Mouse (Mus musculus) spleen, postnatal 14 days (tissue): Measurements from ENCODE around the gene Olfr913.

Source experiments
- DNase-seq, 2 experiments: peaks; one replicate each; pipeline ENCODE4 v3.0.0; 2021 to 2022; ENCODE audit warnings: low spot score in 2 of 2

Olfr913 gene

DNA sequence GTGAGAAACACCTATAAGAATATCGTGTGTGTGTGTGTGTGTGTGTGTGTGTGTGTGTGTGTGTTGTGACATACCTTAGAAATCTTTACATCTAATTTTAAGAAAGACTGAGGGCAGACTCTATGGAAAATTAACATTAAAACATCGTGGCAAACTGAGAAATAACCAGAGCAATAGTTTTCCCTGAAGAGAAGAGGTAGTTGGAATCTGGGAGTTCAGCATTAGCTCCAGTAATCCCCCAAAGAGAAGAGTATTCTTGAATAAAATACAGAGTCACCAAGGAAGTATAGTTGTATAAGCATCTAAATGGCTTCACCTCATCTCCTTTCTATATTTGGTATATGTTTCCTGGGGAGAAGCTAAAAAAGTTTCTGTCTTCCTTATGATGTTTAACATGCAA lies at the start of gene Olfr913:
Gene Olfr913 (plus strand): TSS at position 301 of the 400 bp plus-strand sequence.
- DNase-seq = no peak

DNA sequence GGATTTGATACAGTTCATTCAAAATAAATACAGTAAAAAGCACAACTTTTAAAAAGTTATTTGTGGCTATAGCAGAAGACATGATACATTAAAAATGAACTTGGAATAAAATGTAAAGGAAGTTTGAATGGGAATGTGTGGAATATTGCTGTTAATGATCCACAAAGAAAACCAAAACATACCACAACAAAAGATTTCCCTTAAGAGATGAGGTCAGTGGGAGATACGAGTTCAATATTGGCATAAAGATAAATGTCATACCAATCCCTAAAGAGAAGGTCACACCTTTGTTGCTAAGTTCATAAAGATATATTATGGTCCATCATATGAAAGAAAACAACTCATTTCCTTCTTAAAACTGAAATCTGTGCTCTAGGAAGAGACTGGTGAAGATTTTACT lies 12.7 kb upstream of the Olfr913 start, which contains the start of gene Olfr912:
Gene Olfr912 (plus strand): TSS at position 301 of the 400 bp plus-strand sequence.
- no peak for DNase-seq

DNA sequence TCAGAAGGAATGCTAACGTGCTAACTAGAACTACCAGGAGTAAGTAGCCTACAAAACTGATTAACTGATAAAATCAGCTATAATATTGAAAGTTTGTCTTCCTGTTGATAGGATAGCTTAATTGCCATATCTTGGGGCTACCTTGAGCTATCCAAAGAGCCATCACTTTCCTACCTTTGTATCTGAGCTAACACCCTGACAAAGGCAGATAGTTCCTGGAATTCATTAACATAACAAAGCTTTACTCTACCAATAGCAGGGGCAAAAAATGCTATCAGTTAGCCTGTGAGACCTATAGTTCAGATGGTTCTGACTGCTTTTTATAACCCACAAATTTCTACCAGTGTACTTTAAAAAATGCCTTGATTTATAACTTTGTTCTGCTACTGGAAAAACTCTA lies 1.5 kb upstream of the Olfr913 start:
- DNase-seq = no peak

DNA sequence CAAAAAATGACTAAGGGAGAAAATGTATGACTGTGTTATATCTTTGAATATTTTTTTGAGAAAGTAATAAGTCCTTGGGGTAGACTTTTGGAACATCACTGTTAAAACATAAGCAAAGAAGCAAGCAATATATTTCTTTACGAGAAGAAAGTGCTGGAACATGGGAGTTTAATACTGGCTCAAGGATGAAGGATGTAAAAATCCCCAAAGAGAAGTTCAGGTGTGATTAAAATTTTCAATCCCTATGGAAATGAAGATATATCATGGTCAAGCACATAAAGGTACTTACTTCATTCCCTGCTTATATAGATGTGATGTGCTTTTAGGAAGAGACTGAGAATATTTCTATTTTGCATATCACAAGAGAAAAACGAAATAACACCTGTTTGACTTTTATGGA lies 12.2 kb downstream of the Olfr913 start, which contains the start of gene Olfr914:
Gene Olfr914 (plus strand): TSS at position 301 of the 400 bp plus-strand sequence.
- no peak for DNase-seq

DNA sequence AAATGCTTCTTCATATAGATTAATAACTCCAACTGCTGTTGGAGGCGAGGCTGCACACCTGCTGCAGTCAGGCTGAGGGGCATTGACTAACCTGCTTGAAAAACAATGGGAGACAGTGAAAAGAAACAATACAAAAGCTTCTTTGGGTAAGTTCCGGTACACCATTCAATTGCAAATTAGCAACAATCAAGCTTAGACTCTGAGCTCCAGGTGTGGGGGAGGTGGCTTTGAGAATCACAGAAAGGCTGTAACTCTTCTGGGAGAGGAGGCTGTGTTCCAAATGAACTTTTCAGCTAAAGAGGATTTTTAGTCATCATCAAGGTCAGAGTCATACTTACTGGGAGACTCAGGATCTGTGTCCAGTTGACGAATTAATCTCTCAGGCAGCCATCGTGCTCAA lies 39.8 kb downstream of the Olfr913 start:
- DNase-seq = no peak
